Mouse (Mus musculus): ENCODE measurements around the gene Cwc22. TPM values are rescaled to one million over a fixed set of nuclear protein-coding genes. Genes with fewer than 3 reads are reported as not detected.

Cwc22 gene
- polyA plus RNA-seq, 1 experiment from 2014 or later, result 36.6 TPM

DNA sequence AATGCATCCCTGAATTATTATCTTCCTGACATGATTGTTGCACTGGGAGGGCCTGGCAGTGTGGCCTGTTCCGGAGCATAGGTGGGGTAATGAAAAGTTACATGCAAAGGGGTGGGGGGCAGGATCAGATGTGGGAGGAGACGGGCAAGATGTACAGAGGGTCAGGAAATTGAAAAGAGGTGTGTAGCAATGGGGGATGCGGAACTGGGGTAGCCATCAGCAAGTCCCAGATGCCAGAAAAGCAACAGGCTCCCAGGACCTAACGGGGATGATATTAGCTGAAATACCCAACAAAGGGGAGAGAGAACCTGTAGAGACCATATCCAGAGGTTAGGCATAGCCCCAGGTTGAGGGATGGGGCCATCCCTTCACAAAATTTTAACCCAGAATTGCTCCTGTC, 34.0 kb downstream of the Cwc22 start:
- POLR2A ChIA-PET, result no interaction called here
- CTCF ChIA-PET, result no interaction called here
- no peak for TF ChIP-seq CTCF (IDR thresholded peaks at IDR 0.05)
- no peaks in the 10 kb centered on the region for H3K27me3 ChIP-seq
- DNase-seq (ENCODE audit: low read depth, low spot score) (no peak), ATAC-seq (no peak)
- in situ Hi-C loops (cut with MboI; ENCODE audit: low pct_unique_long_range_greater_than_20kb), result no loop called here

DNA sequence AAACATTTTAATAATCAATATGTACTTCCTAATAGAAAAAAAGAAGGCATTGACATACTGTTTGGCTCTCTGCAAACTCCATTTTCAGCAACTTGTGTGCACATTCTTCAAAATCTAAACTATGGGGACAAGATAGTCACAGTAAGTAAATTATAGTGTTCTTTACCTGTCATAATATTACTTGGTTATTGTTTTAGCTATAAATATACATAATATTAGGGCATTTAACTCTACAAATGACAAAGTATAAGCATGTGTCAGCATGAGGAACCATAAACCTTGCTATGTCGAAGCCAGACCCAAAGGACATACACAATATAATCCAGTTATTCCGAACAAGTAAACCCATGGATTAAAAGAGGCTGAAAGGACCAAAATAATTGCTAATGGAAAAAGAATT, 34.7 kb downstream of the Cwc22 start:
- no peak for TF ChIP-seq CTCF (IDR thresholded peaks at IDR 0.05)
- ChIA-PET CTCF (no interaction called here), POLR2A (no interaction called here)
- H3K27me3 ChIP-seq, result no peaks in the 10 kb centered on the region
- in situ Hi-C loops (cut with MboI; ENCODE audit: low pct_unique_long_range_greater_than_20kb), result no loop called here
- no peak for DNase-seq (ENCODE audit: low read depth, low spot score)
- ATAC-seq, result no peak

DNA sequence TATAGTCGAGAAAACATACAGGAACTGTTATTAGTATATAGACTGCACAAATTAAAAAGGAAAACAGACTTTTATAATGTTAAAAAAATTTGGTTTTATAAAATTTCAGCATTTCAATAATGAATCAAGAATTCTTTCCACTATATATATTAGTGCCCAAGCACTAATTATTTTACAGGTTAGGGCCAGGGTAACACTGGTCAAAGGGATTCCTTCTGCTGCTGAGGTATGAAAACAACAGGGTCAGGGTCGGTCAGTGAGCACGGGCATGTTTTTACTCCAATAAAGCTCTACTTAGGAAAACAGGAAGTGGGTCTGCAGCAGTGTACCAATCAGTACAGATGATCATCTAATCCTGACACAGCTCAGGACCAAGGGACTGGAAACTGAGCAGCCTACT, 36.0 kb downstream of the Cwc22 start:
- CTCF ChIA-PET, result no interaction called here
- in situ Hi-C loops (cut with MboI; ENCODE audit: low pct_unique_long_range_greater_than_20kb), result no loop called here
- DNase-seq (ENCODE audit: low read depth, low spot score), result no peak

DNA sequence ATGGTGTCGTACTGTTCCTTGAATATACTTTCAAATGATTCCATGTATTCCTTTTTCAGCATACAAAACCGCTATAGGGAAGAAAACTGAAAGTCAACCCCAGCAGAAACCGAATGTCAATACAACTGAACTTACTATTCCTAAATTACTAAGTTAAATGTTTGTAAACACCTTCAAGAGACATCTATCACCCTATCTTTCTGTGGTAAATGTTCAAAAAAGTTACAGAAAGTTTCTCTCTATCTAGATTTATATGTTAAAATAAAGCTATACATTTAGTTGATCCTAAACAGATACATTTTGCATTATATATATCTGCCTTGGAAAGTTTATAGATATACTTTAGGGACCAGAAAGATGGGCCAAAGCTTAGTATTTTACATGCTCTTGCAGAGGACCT, 39.0 kb downstream of the Cwc22 start:
- in situ Hi-C loops (cut with MboI; ENCODE audit: low pct_unique_long_range_greater_than_20kb), result no loop called here
- CTCF ChIA-PET, result no interaction called here
- H3K27me3 ChIP-seq, result no peaks in the 10 kb centered on the region
- DNase-seq (ENCODE audit: low read depth, low spot score), result no peak
- no peak for TF ChIP-seq CTCF (IDR thresholded peaks at IDR 0.05)
- ATAC-seq, result no peak
- POLR2A ChIA-PET, result interaction anchor here (0.7 kb wide), 1 partner anchor 89 kb away, joined by 5 read pairs; no protein-coding TSS in a partner anchor

More for the DNA sequence above, 36.0 kb downstream of the Cwc22 start:
- no peaks in the 10 kb centered on the region for H3K27me3 ChIP-seq
- TF ChIP-seq CTCF (IDR thresholded peaks at IDR 0.05), result no peak
- POLR2A ChIA-PET, result no interaction called here
- ATAC-seq, result no peak

DNA sequence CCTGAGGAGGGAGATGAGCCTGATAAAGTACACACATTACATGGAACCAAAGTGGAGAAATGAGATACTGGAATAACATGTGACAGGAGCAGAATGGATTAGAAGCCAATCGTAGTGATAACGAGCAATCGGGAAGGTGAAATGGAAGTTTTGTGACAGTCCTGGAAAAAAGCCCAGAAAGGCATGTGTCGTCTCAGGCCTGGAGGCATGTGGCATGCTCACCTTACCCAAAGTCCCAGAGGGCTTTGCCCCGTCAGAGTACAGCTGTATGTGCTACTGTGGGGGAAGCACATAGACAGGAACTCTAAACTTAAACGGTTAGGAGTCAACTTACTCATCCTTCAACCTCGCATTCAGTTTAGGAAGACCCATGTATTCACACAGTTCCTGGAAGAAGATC, 41.2 kb downstream of the Cwc22 start:
- H3K27me3 ChIP-seq, result no peaks in the 10 kb centered on the region
- ChIA-PET CTCF (no interaction called here), POLR2A (no interaction called here)
- no peak for DNase-seq (ENCODE audit: low read depth, low spot score)
- in situ Hi-C loops (cut with MboI; ENCODE audit: low pct_unique_long_range_greater_than_20kb), result no loop called here
- no peak for ATAC-seq
- no peak for TF ChIP-seq CTCF (IDR thresholded peaks at IDR 0.05)

DNA sequence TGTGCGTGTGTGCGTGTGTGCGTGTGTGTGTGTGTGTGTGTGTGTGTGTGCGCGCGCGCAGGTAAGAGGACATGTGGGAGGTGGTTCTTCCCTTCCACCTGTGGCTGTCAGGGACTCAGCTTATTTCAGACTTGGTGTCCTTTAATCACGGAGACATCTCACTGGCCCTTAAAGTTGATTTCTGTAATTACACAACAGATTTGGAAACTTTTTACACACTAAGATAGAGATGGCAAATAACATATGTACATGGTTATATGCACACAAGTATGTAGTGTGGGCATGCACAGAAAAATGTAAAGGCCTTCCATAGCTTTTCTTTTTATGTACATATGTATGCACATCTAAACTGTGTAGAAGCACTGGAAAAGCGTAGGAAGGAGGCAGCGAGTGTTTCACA, 41.7 kb downstream of the Cwc22 start:
- POLR2A ChIA-PET, result no interaction called here
- no peak for ATAC-seq
- DNase-seq (ENCODE audit: low read depth, low spot score), result no peak
- CTCF ChIA-PET, result no interaction called here
- no peak for TF ChIP-seq CTCF (IDR thresholded peaks at IDR 0.05)
- in situ Hi-C loops (cut with MboI; ENCODE audit: low pct_unique_long_range_greater_than_20kb), result no loop called here
- H3K27me3 ChIP-seq, result no peaks in the 10 kb centered on the region

DNA sequence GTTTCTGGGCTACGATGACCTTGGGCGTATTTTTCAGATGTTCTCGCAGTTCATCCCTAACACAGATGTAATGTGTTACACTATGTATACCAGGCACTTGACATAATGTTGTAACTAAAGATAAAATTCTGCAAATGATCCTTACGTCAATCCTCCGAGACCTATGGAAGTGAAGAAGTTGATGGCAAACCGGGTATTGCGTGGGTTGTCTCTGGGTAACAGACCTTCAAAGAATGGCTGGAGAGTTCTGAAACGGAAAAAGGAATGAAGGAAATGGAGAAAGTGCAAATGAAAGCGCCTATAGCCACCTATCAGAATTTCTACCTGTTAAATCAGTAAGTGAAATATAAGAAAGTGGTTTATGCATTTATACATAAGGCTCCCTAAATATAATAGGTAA, 42.2 kb downstream of the Cwc22 start:
- CTCF ChIA-PET, result no interaction called here
- POLR2A ChIA-PET, result no interaction called here
- DNase-seq (ENCODE audit: low read depth, low spot score) (no peak), ATAC-seq (no peak)
- TF ChIP-seq CTCF (IDR thresholded peaks at IDR 0.05), result no peak
- H3K27me3 ChIP-seq, result no peaks in the 10 kb centered on the region
- in situ Hi-C loops (cut with MboI; ENCODE audit: low pct_unique_long_range_greater_than_20kb), result no loop called here

DNA sequence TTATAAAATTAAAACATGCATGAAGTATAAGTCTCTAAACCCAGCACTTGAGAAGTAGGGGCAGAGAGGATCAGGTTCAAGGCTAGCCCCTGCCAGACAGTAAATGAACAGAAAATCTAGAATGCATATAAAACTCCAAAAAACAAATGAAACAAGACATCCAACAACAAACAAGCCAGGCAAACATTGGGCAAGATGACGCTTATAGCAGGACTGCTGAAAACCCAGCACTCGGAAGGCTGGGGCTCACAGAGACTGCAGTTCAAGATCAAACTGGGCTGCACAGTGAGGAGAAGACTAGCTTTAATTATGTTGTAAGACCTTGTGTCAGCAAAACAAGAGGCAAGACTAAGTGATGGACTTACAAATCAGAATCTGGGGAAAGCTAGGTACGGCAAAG, 43.1 kb downstream of the Cwc22 start:
- ATAC-seq, result no peak
- POLR2A ChIA-PET, result no interaction called here
- no peak for TF ChIP-seq CTCF (IDR thresholded peaks at IDR 0.05)
- no peaks in the 10 kb centered on the region for H3K27me3 ChIP-seq
- in situ Hi-C loops (cut with MboI; ENCODE audit: low pct_unique_long_range_greater_than_20kb), result no loop called here
- CTCF ChIA-PET, result interaction anchor here (0.8 kb wide), 1 partner anchor 11 kb away, joined by 4 read pairs; no protein-coding TSS in a partner anchor
- DNase-seq (ENCODE audit: low read depth, low spot score), result no peak

DNA sequence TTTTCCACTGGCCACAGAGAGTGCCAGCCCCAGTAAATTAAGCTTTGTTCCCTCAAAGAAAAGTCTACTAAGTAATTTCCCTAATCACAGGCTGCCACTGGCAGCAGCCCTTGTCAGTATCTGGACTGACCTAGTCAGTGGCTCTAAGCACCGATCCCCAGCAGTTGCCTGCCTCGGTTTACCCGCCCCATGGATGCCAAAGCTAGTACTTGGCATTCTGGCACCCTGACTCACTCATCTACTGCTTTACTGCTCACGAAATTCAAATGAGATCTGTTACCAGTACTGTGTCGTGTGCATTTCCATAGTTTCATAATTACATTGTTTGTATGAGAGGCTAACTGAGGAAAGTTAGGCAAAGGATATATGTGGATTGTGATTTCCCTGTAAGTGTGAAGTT, 44.9 kb downstream of the Cwc22 start:
- H3K27me3 ChIP-seq, result no peaks in the 10 kb centered on the region
- DNase-seq (ENCODE audit: low read depth, low spot score) (no peak), ATAC-seq (no peak)
- in situ Hi-C loops (cut with MboI; ENCODE audit: low pct_unique_long_range_greater_than_20kb), result no loop called here
- POLR2A ChIA-PET, result no interaction called here
- TF ChIP-seq CTCF (IDR thresholded peaks at IDR 0.05), result no peak
- CTCF ChIA-PET, result no interaction called here

DNA sequence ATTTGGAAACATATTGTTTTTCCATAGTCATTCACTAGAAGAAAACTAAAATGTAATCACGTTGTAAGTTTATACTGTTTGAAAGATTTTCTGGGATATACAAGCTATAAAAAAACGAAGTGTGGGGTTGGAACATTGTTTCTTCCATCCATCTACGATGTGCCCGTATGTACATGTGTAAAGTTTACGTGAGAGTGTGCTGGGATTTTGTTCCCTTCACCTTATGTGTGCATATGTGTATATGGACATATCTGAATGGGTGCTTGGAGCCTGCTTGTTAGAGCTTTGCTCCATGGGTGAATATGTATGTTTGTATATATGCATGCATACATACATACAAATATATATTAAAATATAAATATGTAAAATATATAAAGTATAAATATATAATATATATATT, 45.4 kb downstream of the Cwc22 start:
- CTCF ChIA-PET, result interaction anchor here (1.2 kb wide), 1 partner anchor 20 kb away, joined by 3 read pairs; no protein-coding TSS in a partner anchor
- ATAC-seq (no peak), DNase-seq (ENCODE audit: low read depth, low spot score) (no peak)
- in situ Hi-C loops (cut with MboI; ENCODE audit: low pct_unique_long_range_greater_than_20kb), result no loop called here
- POLR2A ChIA-PET, result no interaction called here
- no peaks in the 10 kb centered on the region for H3K27me3 ChIP-seq
- no peak for TF ChIP-seq CTCF (IDR thresholded peaks at IDR 0.05)

DNA sequence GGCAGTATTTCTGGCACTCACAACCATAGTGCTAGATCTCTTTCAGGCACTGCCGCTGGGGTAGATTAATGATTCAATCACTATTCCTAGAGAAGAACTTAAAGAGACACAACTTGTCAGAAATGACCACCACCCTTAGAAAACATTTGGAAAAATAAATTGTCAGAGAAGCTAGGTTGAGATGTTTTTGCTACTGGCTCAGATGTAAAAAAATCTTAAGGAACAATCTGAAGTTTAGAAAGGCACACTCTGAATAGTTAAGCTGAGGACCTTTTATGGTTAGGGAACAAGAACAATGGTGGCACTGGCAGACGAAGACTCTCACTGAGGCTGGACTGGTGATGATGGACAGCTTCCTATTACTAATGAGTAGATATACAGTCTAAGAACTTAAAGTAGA, 46.1 kb downstream of the Cwc22 start:
- in situ Hi-C loops (cut with MboI; ENCODE audit: low pct_unique_long_range_greater_than_20kb), result no loop called here
- H3K27me3 ChIP-seq, result no peaks in the 10 kb centered on the region
- POLR2A ChIA-PET, result no interaction called here
- ATAC-seq, result no peak
- CTCF ChIA-PET, result interaction anchor here (1.2 kb wide), 1 partner anchor 19 kb away, joined by 3 read pairs; no protein-coding TSS in a partner anchor
- DNase-seq (ENCODE audit: low read depth, low spot score), result no peak
- TF ChIP-seq CTCF (IDR thresholded peaks at IDR 0.05), result no peak

DNA sequence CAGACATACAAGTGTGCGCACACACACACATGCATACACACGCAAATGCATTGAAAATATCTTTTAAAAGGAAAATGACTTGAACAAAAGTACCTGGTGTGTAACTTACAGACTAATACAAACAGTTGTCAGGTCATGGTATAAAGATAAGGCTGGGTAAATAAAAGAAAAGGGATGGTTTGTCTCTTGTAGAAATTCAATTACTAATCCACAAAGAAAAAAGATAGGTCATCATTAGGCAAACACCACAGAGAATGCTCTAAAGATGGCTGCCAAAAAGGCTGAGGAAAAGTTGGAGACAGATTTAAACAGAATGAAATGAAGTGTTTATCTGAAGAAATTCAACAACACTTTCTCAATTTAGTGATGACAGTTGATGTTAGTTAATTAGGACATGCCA, 47.7 kb downstream of the Cwc22 start:
- POLR2A ChIA-PET, result no interaction called here
- H3K27me3 ChIP-seq, result no peaks in the 10 kb centered on the region
- DNase-seq (ENCODE audit: low read depth, low spot score) (no peak), ATAC-seq (no peak)
- CTCF ChIA-PET, result no interaction called here
- in situ Hi-C loops (cut with MboI; ENCODE audit: low pct_unique_long_range_greater_than_20kb), result no loop called here
- TF ChIP-seq CTCF (IDR thresholded peaks at IDR 0.05), result no peak
